Mouse (Mus musculus) forebrain, embryonic 15.5 days (tissue): ENCODE measurements at regions not wholly inside any gene's neighbourhood (a gene's known extent, or its start where the extent isn't known, plus 50 kb on each side); places are given as distances from the start of the nearest gene placed in this dataset.

Source experiments
- ATAC-seq: fragments of 200-750 bp; cut with Nextera tagmentation; replicated peaks from 2 replicates; pipeline ENCODE4 v1.8.0; 2017; ENCODE audit warnings: mild to moderate bottlenecking, moderate TSS enrichment, moderate library complexity
- H3K27ac ChIP-seq: fragments of 300-500 bp; sonication (generic); replicated peaks from 2 replicates; pipeline ENCODE4 v1.5.1; 2015; ENCODE audit warnings: mild to moderate bottlenecking, inconsistent platforms
- H3K27me3 ChIP-seq: fragments of 300-500 bp; sonication (generic); 2 replicates; pipeline ENCODE4 v1.6.1; 2015; ENCODE audit warnings: inconsistent platforms
- H3K36me3 ChIP-seq: fragments of 300-500 bp; sonication (generic); 2 replicates; pipeline ENCODE4 v1.6.1; 2015; ENCODE audit warnings: mild to moderate bottlenecking, inconsistent platforms
- H3K4me1 ChIP-seq: fragments of 300-500 bp; sonication (generic); 2 replicates; pipeline ENCODE4 v1.6.1; 2015; ENCODE audit warnings: inconsistent platforms
- H3K4me2 ChIP-seq: fragments of 300-500 bp; sonication (generic); replicated peaks from 2 replicates; pipeline ENCODE4 v1.6.1; 2015; ENCODE audit warnings: mild to moderate bottlenecking, inconsistent platforms
- H3K4me3 ChIP-seq: fragments of 300-500 bp; sonication (generic); 2 replicates; pipeline ENCODE4 v1.5.1; 2015; ENCODE audit warnings: mild to moderate bottlenecking, inconsistent platforms
- H3K9ac ChIP-seq: fragments of 300-500 bp; sonication (generic); replicated peaks from 2 replicates; pipeline ENCODE4 v1.6.1; 2015; ENCODE audit warnings: mild to moderate bottlenecking, inconsistent platforms
- H3K9me3 ChIP-seq: fragments of 300-500 bp; sonication (generic); 2 replicates; pipeline ENCODE4 v1.6.1; 2016; ENCODE audit warnings: inconsistent platforms
- WGBS: fragments of 180-500 bp; shearing (Covaris S2); methylation state at CpG from one replicate; pipeline ENCODE4 v1.1.7; 2015; ENCODE audit warnings: mixed read lengths; 5-methylcytosine and 5-hydroxymethylcytosine counted together

GRCm38 (mm10) chr9:52591188-52591587, 88.4 kb downstream of the AI593442 start:
- H3K4me3 ChIP-seq: no peak overlapping the region
- no peak overlapping the region for H3K27ac ChIP-seq
- peak; percentile 81 for ATAC-seq
- H3K27me3 ChIP-seq: no peaks in the 10 kb centered on the region
- H3K9me3 ChIP-seq: no peaks in the 10 kb centered on the region
- no peak overlapping the region for H3K9ac ChIP-seq
- H3K4me2 ChIP-seq: no peak overlapping the region
- 14% methylated on average over 3 of the region's 3 CpGs for WGBS
- H3K36me3 ChIP-seq: no peaks in the 10 kb centered on the region
- H3K4me1 ChIP-seq: peaks cover 6% of the 10 kb centered on the region; the same call in 1 of the 2 replicates

GRCm38 (mm10) chr9:52574066-52574465, 105.5 kb downstream of the AI593442 start:
- no peak overlapping the region for H3K4me2 ChIP-seq
- H3K27ac ChIP-seq: peak overlapping the region; percentile 57
- no peaks in the 10 kb centered on the region for H3K36me3 ChIP-seq
- ATAC-seq: no peak
- no peaks in the 10 kb centered on the region for H3K27me3 ChIP-seq
- no peak overlapping the region for H3K4me3 ChIP-seq
- WGBS: 48% methylated on average over 4 of the region's 4 CpGs
- H3K9me3 ChIP-seq: no peaks in the 10 kb centered on the region
- H3K9ac ChIP-seq: no peak overlapping the region
- H3K4me1 ChIP-seq: no peaks in the 10 kb centered on the region

GRCm38 (mm10) chr9:52551577-52552281, 127.9 kb downstream of the AI593442 start:
- peak; percentile 67 for ATAC-seq
- no peaks in the 10 kb centered on the region for H3K27me3 ChIP-seq
- H3K9ac ChIP-seq: no peak overlapping the region
- no peaks in the 10 kb centered on the region for H3K4me1 ChIP-seq
- no peaks in the 10 kb centered on the region for H3K9me3 ChIP-seq
- no peak overlapping the region for H3K4me2 ChIP-seq
- no peak overlapping the region for H3K4me3 ChIP-seq
- H3K27ac ChIP-seq: peak overlapping the region; percentile 29; the same call in 1 of the 2 replicates
- 21% methylated on average over 2 of the region's 2 CpGs for WGBS
- H3K36me3 ChIP-seq: no peaks in the 10 kb centered on the region

GRCm38 (mm10) chr9:52546071-52546470, 133.5 kb downstream of the AI593442 start:
- no peak overlapping the region for H3K27ac ChIP-seq
- WGBS: 66% methylated on average over 2 of the region's 2 CpGs
- no peaks in the 10 kb centered on the region for H3K9me3 ChIP-seq
- H3K9ac ChIP-seq: no peak overlapping the region
- H3K4me2 ChIP-seq: no peak overlapping the region
- no peaks in the 10 kb centered on the region for H3K36me3 ChIP-seq
- no peaks in the 10 kb centered on the region for H3K4me1 ChIP-seq
- H3K27me3 ChIP-seq: no peaks in the 10 kb centered on the region
- H3K4me3 ChIP-seq: no peak overlapping the region
- ATAC-seq: no peak

- Histone ChIP-seq H3K36me3 (no peaks in the 10 kb centered on the region), H3K4me2 (no peak overlapping the region), H3K27me3 (no peaks in the 10 kb centered on the region), H3K4me1 (no peaks in the 10 kb centered on the region), H3K9ac (no peak overlapping the region), H3K4me3 (no peak overlapping the region), H3K9me3 (no peaks in the 10 kb centered on the region), H3K27ac (no peak overlapping the region)
- 93% methylated on average over 3 of the region's 3 CpGs for WGBS
- no peak for ATAC-seq
These were observed 140.5 kb downstream of the AI593442 start for GRCm38 (mm10) chr9:52539086-52539485.

- no peaks in the 10 kb centered on the region for H3K27me3 ChIP-seq
- no peak overlapping the region for H3K4me3 ChIP-seq
- no peak overlapping the region for H3K27ac ChIP-seq
- no peaks in the 10 kb centered on the region for H3K4me1 ChIP-seq
- no peak overlapping the region for H3K9ac ChIP-seq
- H3K36me3 ChIP-seq: no peaks in the 10 kb centered on the region
- WGBS: 92% methylated on average over 6 of the region's 6 CpGs
- H3K9me3 ChIP-seq: no peaks in the 10 kb centered on the region
- ATAC-seq: no peak
- H3K4me2 ChIP-seq: no peak overlapping the region
These were observed 150.1 kb downstream of the AI593442 start for GRCm38 (mm10) chr9:52529444-52529915.

GRCm38 (mm10) chr9:52500487-52500886, 179.1 kb downstream of the AI593442 start:
- Histone ChIP-seq H3K9me3 (no peaks in the 10 kb centered on the region), H3K36me3 (no peaks in the 10 kb centered on the region), H3K27ac (no peak overlapping the region), H3K9ac (no peak overlapping the region), H3K4me2 (no peak overlapping the region), H3K27me3 (no peaks in the 10 kb centered on the region), H3K4me1 (peaks cover 2% of the 10 kb centered on the region; the same call in 1 of the 2 replicates), H3K4me3 (no peak overlapping the region)
- ATAC-seq: no peak
- 68% methylated on average over 3 of the region's 3 CpGs for WGBS

GRCm38 (mm10) chr9:52495483-52496270, 183.9 kb downstream of the AI593442 start:
- H3K9me3 ChIP-seq: no peaks in the 10 kb centered on the region
- H3K9ac ChIP-seq: no peak overlapping the region
- WGBS: 48% methylated on average over 8 of the region's 8 CpGs
- H3K27ac ChIP-seq: no peak overlapping the region
- no peaks in the 10 kb centered on the region for H3K27me3 ChIP-seq
- no peak overlapping the region for H3K4me3 ChIP-seq
- H3K36me3 ChIP-seq: no peaks in the 10 kb centered on the region
- no peak for ATAC-seq
- peaks cover 11% of the 10 kb centered on the region; the same call in 1 of the 2 replicates for H3K4me1 ChIP-seq
- H3K4me2 ChIP-seq: no peak overlapping the region

- no peak overlapping the region for H3K9ac ChIP-seq
- peak overlapping the region; percentile 25; the same call in 1 of the 2 replicates for H3K27ac ChIP-seq
- no peak overlapping the region for H3K4me3 ChIP-seq
- 44% methylated on average over 2 of the region's 2 CpGs for WGBS
- H3K9me3 ChIP-seq: no peaks in the 10 kb centered on the region
- peaks cover 11% of the 10 kb centered on the region; the same call in 1 of the 2 replicates for H3K4me1 ChIP-seq
- H3K4me2 ChIP-seq: no peak overlapping the region
- H3K36me3 ChIP-seq: no peaks in the 10 kb centered on the region
- ATAC-seq: no peak
- H3K27me3 ChIP-seq: no peaks in the 10 kb centered on the region
These were observed 186.6 kb downstream of the AI593442 start for GRCm38 (mm10) chr9:52492947-52493505.

GRCm38 (mm10) chr9:52473555-52474196, 205.9 kb downstream of the AI593442 start:
- ATAC-seq: no peak

GRCm38 (mm10) chr9:52472859-52473258, 206.7 kb downstream of the AI593442 start:
- H3K4me1 ChIP-seq: no peaks in the 10 kb centered on the region
- no peak for ATAC-seq
- H3K27me3 ChIP-seq: no peaks in the 10 kb centered on the region
- H3K27ac ChIP-seq: no peak overlapping the region
- no peaks in the 10 kb centered on the region for H3K36me3 ChIP-seq
- H3K9me3 ChIP-seq: no peaks in the 10 kb centered on the region
- no peak overlapping the region for H3K4me2 ChIP-seq
- H3K4me3 ChIP-seq: no peak overlapping the region
- WGBS: 71% methylated on average over 8 of the region's 8 CpGs
- no peak overlapping the region for H3K9ac ChIP-seq

More at GRCm38 (mm10) chr9:52473555-52474196, 205.9 kb downstream of the AI593442 start:
- Histone ChIP-seq H3K4me2 (no peak overlapping the region), H3K4me1 (no peaks in the 10 kb centered on the region), H3K27me3 (no peaks in the 10 kb centered on the region), H3K9me3 (no peaks in the 10 kb centered on the region), H3K27ac (no peak overlapping the region), H3K4me3 (no peak overlapping the region), H3K9ac (no peak overlapping the region), H3K36me3 (no peaks in the 10 kb centered on the region)
- WGBS: 75% methylated on average over 11 of the region's 11 CpGs

- Histone ChIP-seq H3K36me3 (no peaks in the 10 kb centered on the region), H3K9ac (no peak overlapping the region), H3K4me1 (no peaks in the 10 kb centered on the region), H3K27me3 (no peaks in the 10 kb centered on the region), H3K9me3 (no peaks in the 10 kb centered on the region), H3K27ac (no peak overlapping the region), H3K4me3 (no peak overlapping the region), H3K4me2 (no peak overlapping the region)
- 73% methylated on average over 2 of the region's 2 CpGs for whole genome bisulfite sequencing
- no peak for ATAC-seq
These were observed 221.1 kb downstream of the AI593442 start for GRCm38 (mm10) chr9:52458518-52458917.
